Mouse (Mus musculus) skeletal muscle tissue, adult 2 months (tissue): Measurements from ENCODE around the gene Rnf38.

Experiments
- DNase-seq: peaks from one replicate; pipeline ENCODE4 v3.0.0-alpha.2; 2012; ENCODE audit warnings: low read depth, low spot score

Rnf38 gene

GRCm38 (mm10) chr4:44224141-44224540 is 9.4 kb downstream of the Rnf38 start:
- DNase-seq: no peak

DNA sequence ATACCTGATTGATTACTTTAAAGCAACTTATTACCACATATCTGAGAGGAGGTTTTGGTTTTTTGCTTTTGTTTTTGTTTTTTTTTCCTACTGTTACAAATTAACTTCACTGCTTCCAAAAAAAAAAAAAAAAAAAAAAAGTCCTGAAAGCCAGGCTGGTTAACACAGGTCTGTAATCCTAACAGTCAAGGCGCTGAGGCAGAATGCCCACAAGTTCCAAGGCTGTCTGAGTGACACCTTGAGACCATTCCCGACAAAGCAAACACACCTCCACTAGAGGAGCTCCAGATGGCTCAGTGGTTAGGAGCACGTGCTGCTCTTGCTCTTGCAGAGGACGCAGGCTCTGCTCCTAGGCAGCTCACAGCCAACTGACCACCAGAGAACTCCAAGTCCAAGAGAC is 10.1 kb downstream of the Rnf38 start:
- DNase-seq: no peak

- DNase-seq: no peak
Measured at GRCm38 (mm10) chr4:44216797-44217442, 16.7 kb downstream of the Rnf38 start.

GRCm38 (mm10) chr4:44199968-44200367 is 33.6 kb downstream of the Rnf38 start:
- DNase-seq: peak; percentile 6

GRCm38 (mm10) chr4:44187431-44187830 is 46.2 kb downstream of the Rnf38 start:
- no peak for DNase-seq

DNA sequence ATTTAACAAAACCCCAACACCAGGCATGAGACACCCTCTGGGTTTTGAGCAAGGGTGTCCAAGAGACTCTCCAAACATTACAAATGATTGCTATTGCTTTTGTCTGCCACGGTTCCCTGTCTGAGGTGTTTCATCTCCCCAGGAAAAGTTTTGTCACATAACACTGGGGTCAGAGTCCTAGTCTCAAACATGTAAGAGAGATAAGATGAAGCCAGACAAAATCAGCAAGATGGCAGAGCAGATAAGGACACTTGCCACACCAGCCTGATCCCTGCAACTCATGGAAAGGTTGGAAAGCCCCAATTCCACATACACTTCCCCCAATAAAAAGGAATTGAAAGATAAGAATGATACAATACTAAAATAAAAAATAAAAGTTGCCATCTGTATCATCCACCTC is 49.7 kb downstream of the Rnf38 start:
- no peak for DNase-seq

DNA sequence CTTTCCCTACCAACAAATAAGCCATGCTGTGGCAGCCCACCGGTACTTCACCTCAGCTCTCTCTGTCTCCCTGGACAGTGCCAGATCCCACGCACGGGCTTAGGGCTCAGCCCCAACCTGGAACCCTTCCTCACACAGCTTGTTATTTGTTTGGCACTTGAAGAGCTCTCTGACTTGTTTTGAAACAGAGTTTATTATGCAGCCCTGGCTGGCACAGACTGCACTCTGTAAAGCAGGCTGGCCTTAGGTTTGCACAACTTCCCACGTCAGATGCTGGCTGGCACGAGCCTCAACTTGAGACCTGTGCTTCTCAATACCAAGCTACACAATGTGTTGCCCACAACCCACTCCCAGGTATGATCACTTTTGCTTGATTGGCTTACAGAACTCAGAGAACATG is 53.8 kb downstream of the Rnf38 start:
- DNase-seq: peak; percentile 7

GRCm38 (mm10) chr4:44173177-44173576 is 60.4 kb downstream of the Rnf38 start:
- peak; percentile 50 for DNase-seq

DNA sequence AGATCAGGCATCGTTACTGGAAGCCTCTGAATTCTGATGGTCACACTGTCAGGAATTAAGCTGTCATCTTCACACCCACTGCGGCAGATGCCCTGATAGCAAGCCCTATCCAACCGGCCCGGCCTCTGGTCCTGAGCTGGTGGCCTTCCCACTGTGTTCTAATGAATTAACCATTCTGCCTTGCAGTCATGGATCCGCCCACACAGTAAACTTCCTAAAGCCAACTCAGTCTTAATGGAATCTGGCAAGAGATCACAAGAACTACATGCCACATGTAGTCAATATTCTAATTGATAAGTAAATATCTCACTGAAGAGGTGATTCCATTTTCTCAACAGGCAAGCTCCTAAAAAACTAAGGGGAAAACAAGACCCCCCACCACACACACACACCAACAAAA is 60.9 kb downstream of the Rnf38 start:
- DNase-seq: no peak

GRCm38 (mm10) chr4:44169884-44170283 is 63.7 kb downstream of the Rnf38 start:
- no peak for DNase-seq

DNA sequence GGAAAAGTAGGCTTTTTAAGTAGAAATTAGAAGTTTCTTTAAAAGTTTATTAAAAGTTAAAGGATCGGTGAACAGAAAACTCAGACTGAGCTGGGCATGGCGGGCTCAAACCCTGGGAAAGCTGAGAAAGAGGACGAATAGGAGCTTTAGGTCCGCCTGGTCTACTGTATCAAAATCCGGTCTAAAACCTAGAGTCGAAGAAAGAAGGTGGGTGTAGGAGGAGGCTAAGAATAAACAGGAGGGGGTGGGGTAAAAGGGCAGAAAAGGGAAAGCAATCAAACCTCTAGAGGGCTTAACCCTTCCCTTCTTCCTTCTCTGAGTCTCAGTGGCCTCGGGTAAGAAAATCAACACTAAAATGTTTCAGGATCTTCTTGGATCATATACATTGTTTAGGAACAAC is 64.8 kb downstream of the Rnf38 start:
- no peak for DNase-seq

DNA sequence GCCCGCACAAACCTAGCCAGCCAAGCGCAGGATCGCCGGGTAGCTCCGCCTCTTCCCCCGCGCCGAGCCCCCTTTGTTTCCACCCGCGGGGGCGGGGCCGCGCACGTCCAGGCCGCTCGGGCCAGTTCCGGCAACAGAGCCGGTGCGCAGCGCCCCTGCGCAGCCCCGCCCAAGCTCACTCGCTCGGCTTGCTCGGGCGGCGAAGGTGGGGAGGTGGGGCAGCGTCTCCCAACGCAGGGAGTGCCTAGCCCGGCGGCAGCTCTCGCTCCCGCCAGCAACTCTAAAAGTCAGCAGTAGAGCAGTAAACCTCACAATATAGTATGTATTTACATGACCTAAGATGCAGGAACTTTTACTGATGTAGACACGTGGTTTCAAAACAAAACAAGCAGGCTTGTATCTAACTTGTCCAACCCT is 65.3 kb downstream of the Rnf38 start:
- DNase-seq: peak; percentile 87

GRCm38 (mm10) chr4:44167397-44168121 is 66.0 kb downstream of the Rnf38 start:
- peak; percentile 82 for DNase-seq

GRCm38 (mm10) chr4:44166702-44167396 is 66.7 kb downstream of the Rnf38 start:
- no peak for DNase-seq

DNA sequence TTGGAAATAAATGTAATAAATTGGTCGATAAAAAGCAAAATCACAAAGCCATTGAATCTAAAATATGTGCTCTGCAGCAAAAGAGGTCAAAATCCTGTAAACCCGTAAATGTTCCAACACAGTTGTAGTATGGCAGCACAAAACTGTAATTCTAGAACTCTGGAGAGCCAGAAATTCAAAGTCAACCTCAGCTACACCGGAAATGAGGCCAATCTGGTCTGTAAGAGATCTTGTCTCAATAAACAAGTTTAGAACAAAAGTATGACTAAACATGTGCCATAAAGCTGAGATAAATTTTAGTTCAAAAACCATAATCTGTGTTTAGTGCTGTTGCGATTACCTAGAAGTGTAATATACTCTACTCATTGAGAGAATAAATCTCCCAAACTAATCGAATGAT is 69.0 kb downstream of the Rnf38 start:
- no peak for DNase-seq

GRCm38 (mm10) chr4:44163034-44163433 is 70.6 kb downstream of the Rnf38 start:
- no peak for DNase-seq

DNA sequence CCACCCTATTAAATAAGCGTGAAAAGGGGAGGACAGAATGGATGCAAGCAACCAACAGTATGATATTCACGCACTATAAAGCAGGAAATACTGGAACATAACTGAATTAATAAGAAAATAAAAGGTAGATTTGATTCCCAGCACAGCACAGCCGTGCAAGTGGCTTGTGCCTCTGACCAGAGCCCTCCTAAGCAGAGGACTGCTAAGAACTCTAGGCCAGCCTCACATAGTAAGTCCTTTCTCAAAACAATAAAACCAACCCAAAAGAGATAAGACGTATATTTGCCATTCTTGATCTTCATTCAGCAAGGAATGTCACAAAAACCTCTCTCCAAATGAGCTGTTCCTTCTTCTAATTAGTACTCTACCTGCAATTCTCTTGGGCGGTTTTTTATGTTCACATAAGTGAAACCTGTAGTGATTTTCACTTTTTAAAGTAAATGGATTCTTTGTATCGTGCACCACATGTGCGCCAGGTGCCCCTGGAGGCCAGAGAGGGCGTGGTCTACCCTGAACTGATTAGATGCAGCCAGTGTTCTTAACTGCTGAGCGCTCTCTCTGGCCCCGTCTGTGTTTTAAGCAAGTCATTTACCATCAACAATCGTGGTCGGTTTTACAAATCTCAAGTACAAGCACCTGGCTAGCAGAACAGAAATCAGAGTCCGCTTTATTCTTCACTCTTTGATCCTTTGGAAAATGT is 72.4 kb downstream of the Rnf38 start:
- no peak for DNase-seq

- DNase-seq: no peak
Measured at GRCm38 (mm10) chr4:44159839-44160238, 73.8 kb downstream of the Rnf38 start.

- no peak for DNase-seq
Measured at GRCm38 (mm10) chr4:44156481-44156880, 77.1 kb downstream of the Rnf38 start.

DNA sequence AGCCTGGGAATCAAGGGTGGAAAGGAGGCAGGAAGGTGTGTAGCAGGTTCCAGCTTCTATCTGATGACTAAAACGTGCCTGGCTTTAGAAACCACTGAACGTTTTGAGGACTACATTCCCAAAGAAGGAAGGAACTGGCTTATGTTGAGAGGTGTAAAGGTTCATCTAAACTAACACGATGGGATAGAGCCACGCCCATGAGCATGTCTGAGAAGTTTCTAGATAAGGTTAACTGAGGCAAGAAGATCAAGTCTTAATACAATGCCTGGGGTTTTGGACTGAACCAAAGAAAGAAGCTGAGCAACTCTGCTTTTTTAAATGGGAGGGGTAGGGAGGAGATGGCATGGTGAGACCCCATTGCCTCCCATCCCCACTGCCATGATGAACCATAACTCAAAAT is 78.7 kb downstream of the Rnf38 start:
- DNase-seq: no peak

GRCm38 (mm10) chr4:44152904-44153303 is 80.7 kb downstream of the Rnf38 start:
- DNase-seq: no peak

DNA sequence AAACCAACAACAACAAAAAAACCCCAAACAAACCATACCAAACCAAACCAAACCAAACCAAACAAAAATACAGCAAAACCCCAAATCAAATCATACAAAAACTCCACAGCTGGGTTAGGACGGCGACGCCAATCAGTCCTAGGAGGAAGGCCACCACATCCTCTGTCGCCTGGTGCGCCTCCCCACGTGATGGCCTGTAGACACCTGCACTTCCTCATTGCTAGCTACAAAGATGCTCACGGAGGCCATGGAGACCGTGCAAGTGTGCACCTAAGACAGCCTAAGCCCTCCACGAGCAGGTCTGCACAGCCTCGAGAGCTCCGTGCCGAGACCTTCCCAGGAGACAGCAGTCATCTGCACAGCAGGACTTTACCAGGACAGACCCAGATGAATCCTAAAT is 106.8 kb downstream of the Rnf38 start:
- no peak for DNase-seq
